Mouse (Mus musculus): ENCODE measurements around the gene Vwa1.
A peak's percentile ranks its signal among the peaks of the same experiment; 100 is the strongest.
"Not testable (repeated sequence)": the region's sequence is repeated elsewhere in the genome, so short reads cannot be mapped to it uniquely, and the experiment has no call there.

Gene Vwa1

DNA sequence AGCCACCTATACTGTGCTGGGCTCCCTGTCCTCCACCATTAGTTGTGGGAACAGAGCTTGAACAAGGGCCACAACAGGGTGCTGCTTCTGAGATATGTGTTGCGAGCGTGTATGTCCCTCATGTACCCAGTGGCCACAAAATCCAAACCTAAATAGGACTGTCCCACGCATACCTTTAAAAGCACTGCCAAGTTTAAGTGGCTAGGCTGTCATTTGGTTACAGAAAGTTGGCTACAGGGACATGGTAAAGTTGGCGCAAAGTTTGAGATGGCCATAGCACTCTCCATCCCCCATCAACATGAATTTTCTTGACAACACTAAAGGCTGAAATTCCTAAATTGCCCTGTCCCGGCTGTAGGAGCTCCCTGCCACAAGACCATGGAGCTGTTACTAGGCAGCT is 29.4 kb downstream of the Vwa1 start:
- no peak for DNase-seq (ENCODE audit: low read depth, low spot score)

DNA sequence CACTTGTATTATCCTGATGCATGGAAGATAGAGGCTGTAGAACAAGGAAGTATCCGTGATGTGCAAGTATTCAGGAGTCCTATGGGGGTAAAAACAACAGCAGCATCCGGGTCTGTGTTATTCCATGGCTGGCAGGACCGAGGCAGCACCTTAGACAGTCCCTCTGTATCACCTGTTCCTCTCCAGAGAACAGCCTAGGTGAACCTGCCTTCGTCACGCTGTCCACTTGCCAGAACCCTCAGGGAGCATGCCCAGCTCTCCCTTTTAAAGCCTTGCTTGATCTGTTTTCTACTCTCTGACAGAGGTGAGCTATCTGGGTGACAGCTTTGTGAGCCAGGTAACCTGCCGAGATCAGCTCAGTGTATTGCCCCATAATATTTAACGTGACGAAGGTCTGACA is 30.0 kb downstream of the Vwa1 start:
- no peak for DNase-seq (ENCODE audit: low read depth, low spot score)

DNA sequence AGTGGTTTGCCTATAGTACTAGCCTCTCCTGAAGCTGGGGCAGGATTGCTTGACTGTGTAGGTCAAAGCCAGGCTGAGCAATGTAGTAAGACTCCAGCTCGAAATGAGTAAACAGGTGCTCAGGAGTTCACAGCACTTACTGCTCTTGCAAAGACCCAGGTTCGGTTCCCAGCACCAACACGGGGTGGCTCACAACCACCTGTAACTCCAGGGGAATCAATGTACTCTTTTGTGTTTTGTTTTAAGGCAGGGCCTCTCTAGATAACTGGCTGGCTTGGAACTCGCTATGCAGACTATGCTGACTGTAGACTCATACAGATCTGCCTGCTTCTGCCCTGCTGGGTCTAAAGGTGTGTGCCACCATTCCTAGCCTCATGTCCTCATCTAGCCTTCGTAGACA is 31.8 kb downstream of the Vwa1 start:
- DNase-seq (ENCODE audit: low read depth, low spot score): no peak

DNA sequence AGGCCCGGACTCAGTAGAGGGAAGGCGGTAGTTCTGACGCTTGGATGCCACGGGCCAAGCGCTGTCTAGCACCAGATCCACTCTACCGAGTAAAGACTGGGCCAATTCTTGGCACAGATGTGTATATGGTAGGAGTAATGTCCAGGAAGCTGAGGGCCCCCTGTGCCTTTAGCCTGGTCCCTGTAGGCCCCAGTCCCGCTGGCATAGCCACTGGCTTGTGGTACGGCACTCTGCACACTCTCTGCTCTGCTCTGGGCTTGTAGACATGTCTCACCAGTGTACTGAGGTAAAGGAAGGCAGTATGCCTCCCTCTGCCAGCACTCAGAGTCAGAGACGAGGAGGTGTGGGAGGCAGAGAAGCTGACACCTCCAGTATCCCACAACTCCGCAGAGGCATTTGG is 33.8 kb downstream of the Vwa1 start:
- DNase-seq (ENCODE audit: low read depth, low spot score): not testable (repeated sequence)

DNA sequence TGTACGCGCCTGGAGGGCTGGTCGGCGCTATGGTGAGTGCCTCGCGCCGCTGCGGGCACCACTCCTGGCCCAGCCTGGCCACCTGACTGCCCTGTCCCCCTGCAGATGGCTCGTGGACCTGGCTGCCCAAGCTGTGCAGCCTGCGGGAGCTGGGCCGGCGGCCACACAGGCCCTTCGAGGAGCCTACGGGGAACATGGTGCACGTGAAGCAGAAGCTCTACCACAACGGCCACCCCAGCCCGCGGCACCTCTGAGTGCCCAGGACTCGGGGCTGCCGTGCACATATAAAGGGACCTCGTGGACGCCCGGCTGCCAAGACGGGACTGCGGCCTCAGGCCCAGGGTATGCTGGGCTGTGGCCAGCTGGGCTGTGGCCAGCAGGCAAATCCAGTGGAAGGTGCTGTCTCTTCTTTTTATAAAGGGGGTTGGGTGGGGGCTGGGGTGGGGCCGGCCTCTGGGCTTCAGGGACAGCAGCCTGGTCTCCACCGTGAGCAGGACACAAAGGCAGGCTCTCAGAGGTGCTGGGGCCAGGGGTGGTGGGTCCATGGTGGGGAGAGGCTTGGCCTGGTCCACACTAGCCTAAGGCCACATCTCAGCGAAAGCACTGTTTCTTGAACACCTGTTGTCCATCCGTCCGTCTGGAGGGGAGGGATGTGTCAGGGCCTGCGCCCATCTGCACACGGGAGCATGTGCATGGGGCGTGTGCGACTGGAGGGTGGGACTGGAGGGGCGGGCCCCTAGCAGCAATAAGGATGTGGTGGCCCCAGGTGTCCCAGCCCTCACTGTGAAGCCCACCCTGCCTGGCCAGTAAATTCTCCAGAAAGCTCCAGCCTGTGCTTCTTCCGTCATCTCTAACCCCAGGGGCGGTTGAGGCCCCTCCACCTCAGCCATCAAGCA is 34.5 kb downstream of the Vwa1 start:
- DNase-seq (ENCODE audit: low read depth, low spot score): no peak

DNA sequence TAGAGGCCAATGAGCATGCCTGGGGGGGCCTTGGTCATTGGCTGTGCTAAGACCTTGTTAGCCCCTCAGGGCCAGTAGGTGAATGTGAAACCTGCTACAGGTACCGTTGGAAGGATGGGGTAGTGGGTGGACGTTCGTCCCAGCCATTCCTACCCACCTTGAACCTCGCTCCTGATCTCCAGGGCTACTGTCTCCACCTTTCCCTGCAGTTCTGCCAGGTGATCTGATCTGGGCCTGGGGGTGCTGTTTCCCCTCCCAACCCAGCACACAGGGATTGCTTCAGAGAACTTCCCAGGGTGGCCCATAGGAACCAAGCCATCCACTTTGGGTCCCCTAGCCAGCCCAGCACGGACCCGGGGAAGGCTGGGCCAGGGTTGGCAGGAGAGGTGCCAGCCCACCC is 35.3 kb downstream of the Vwa1 start:
- DNase-seq (ENCODE audit: low read depth, low spot score): no peak

DNA sequence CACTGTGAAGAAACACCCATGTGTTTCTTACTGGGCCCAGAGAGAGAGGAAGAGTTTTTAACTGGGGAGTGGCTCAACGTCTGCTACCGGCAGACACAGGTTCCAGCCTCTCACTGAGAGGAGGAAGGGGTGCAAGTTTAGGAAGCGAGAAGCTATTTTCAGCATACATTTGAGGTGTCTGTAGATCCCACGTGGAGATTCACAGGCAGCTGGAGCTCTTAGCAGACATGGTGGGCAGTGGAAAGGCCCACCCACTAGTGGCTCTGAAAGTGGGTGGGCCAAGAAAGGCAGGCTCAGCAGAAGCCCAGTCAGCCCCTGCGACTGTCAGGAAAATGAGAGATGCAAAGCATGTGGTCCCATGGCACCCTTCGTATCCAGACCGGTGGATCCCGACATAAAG is 36.2 kb downstream of the Vwa1 start:
- DNase-seq (ENCODE audit: low read depth, low spot score): no peak

DNA sequence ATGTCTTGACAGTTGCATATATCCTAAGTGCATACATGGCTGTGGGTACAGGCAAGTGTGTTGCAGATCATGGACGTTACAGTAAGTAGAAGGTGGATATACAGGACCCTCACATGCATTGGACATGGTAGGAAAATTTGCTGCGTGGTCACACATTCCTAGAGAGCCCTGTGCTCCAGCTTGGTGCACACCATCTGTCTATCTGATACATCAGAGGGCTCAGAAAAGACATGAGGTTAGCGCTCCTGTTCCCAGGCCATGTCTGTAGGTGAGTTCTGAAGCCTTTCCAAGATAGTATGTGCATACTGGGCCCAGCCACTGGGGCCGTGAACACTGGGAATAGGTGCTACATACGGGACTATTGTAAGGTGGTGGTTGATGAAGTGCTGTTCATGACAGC is 38.1 kb downstream of the Vwa1 start:
- DNase-seq (ENCODE audit: low read depth, low spot score): no peak

DNA sequence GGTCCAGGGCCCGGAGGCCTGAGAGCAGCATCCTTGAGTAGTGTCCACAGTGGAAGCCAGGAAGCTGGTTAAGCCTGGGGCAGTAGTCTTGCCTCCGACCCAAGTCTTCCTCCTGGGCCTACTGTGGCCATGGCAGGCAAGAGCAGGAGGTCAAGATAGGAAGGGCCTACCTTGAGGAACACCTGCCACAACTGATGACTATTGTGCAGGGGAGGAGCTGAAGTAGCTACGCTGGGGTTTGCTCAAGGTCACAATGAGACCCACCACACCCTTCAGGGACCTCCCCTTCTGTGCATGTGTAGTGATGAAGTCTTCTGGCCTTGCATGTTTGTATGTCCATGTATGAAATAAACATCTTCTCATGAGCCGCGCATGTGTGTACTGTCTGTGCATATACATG is 38.7 kb downstream of the Vwa1 start:
- no peak for DNase-seq (ENCODE audit: low read depth, low spot score)

DNA sequence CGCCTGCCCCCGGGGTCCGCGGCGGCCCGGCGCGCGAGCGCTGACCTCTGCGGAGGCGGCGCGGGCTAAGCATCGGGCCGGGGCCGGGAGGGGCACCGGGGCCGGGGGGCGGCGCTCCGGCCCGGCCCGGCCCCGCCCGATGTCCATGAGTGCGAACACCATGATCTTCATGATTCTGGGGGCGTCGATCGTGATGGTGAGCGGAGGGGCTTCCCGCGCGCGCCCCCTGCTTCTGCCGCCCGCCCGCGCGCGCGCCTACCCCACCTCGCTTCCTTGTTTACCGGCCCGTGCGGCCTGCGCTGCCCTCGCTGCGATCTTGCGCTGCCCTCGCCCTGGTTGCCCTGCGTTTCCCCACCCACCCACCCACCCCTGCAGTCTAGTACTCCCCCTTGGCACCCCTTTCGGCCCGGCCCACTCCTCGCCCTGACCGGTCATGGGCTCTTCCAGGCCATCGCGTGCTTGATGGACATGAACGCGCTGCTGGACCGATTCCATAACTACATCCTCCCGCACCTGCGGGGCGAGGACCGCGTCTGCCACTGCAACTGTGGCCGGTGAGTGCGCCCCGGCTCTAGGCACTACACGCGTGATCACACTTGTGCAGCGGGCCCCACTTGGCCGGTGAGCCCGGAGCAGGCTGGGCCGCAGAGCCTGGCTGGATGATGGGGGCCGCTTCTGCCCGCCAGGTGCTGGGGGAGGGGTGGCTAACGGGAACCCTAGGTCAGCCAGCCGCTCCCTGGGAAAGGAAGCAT is 39.4 kb downstream of the Vwa1 start:
- no peak for DNase-seq (ENCODE audit: low read depth, low spot score)

DNA sequence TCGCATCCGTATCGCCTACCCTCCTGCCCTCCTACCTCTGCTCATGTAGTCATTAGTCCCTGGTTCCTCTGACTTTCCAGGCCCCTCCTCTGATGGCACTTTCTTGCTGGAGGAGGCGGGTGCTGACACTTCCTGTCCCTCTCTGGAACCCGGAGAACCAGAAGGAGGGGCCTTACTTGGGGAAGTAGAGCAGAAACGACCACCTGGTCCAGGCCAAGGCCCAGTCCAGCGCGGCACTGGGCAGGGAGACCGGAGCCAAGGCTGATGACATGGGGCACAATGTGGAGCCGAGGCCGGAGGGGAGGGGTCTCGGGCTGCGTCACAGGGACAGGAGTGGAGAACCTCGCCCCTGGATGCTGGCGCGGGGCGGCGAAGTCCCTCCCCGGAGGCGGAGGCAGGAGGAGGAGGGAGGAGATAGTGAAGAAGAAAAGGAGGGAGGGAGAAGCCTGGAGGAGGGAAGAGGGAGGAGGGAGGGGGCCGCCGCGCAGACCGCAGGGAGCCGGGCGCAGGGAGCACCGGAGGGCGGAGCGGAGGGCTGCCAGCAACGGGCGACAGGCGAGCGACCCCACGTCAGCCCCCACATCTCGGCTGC is 40.1 kb downstream of the Vwa1 start, which contains the start of gene Tmem240:
Gene Tmem240 (plus strand): TSS at position 451 of the 592 bp plus-strand sequence.
- DNase-seq (ENCODE audit: low read depth, low spot score): peak; percentile 21

DNA sequence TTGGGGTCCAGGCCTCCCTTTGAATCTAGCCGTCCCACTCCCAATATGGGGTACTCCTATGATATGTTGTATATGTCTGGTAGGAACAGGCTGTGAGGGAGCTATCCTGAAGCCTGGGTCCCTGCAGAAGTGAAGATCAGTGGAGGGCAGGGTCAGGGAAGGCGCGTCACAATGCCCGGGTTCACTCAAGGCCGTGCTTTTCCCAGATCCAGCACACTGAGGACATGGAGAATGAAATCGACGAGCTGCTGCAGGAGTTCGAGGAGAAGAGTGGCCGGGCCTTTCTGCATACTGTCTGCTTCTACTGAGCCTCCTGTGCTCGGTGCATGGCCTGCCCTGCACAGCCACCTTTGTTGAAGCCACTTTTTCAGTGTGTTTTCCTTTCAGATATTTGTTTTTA is 41.2 kb downstream of the Vwa1 start:
- DNase-seq (ENCODE audit: low read depth, low spot score): no peak

DNA sequence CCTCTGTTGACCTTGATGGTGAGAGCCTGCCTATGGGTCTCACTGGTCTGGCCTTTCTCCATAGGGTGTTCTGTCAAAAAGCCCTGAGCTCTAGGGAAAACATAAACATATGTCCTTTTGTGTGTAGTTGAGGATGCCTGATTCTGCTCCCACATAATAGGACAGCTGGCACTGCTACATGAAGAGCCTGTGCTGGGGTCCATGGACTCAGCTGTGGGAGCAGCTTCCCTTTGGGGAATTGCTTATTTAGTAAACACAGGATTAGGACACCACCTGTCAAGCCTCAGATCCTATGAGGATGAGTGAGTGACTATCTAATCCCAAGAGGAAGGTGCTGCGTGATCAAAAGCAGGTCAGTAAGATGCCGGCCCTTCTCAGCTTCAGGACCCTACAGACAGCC is 46.5 kb downstream of the Vwa1 start:
- DNase-seq (ENCODE audit: low read depth, low spot score): no peak

DNA sequence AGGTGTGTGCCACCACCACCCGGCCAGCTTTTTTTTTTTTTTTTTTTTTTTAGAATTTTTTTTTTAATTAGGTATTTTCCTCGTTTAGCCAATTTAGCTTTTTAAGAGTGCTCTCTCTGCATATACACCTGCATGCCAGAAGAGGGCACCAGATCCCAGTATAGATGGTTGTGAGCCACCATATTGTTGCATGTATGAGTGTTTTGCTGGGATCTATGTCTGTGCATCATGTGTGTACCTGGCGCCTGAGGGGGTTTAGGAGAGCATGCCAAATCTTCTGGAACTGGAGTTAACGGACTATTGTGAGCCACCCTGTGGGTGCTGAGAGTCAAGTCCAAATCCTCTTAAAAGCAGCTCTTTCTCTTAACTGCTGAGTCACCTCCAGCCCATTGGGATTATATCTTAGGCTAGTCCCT is 52.8 kb downstream of the Vwa1 start:
- DNase-seq (ENCODE audit: low read depth, low spot score): peak; percentile 20

Data from c-Kit-negative CD71-positive TER-119-positive erythroid progenitor cells, embryonic 14.5 days (primary cell).